20 mouse cellular contexts compared by ENCODE assay signal in the genomic region with DNA sequence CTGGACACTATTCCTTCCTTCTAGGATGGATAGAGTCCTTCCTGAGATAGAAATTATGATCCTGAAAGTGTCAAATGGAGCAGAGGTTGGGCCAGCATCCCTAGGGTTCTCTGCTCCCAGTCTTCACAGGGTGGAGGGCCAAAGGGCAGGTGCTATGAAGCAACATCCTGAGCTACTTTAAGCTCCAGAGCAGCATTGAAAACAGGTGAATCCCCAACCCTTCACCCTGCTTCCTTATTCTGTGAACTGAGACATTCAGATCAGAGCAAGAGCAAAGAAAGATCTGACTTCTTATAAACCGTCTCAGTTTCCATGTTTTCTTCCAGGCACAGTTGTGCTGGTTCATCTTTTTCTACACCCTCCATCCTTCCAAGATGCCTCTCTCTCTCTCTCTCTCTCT.
DNase-seq lines count a peak whose midpoint lies in the region; ATAC-seq and TF ChIP-seq lines count a peak whose summit lies in the region.
"Had no signal": no experiment of that assay in that cellular context is flagged by ENCODE, and none has a peak within 500 bp of the region (broad histone marks: within the 10 kb centered on the region; RNA-seq: fewer than 3 reads in every experiment).

No protein-coding gene starts in this region.

- no peaks in the 10 kb centered on the region for H3K79me2 ChIP-seq in CH12.LX (replicated peaks; ENCODE audit: control insufficient read depth, extremely low read depth, insufficient read depth, poor library complexity, severe bottlenecking)

- TF ChIP-seq POLR2A in CH12.LX (IDR thresholded peaks at IDR 0.05; ENCODE audit: low read depth, low read length) = no peak

- in situ Hi-C loops in CH12.LX (cut with MboI; ENCODE audit: low pct_ligation_motif_present, low pct_unique_long_range_greater_than_20kb, low sequenced_read_pairs) = no loop called here

- no peaks in the 10 kb centered on the region for H3K9me3 ChIP-seq in CH12.LX (replicated peaks; ENCODE audit: low read length)
- no peaks in the 10 kb centered on the region for H3K9me3 ChIP-seq in hindbrain, embryonic 12.5 days (replicated peaks)
- H3K9me3 ChIP-seq in forebrain, embryonic 11.5 days (ENCODE audit: control insufficient read depth, low read length) = no peaks in the 10 kb centered on the region
- H3K9me3 ChIP-seq: embryonic facial prominence, embryonic 10.5 days; heart, embryonic 15.5 days; hindbrain, embryonic 15.5 days had no signal

- no peak overlapping the region for H3K27ac ChIP-seq in CH12.LX (ENCODE audit: insufficient read depth, low read depth)
- no peak overlapping the region for H3K27ac ChIP-seq in hindbrain, embryonic 12.5 days
- no peak overlapping the region for H3K27ac ChIP-seq in forebrain, embryonic 11.5 days (ENCODE audit: low read depth, low read length)
- H3K27ac ChIP-seq: embryonic facial prominence, embryonic 10.5 days; heart, adult 2 months; heart, embryonic 15.5 days; hindbrain, embryonic 15.5 days had no signal

- TF ChIP-seq EP300 in CH12.LX (IDR thresholded peaks at IDR 0.05; ENCODE audit: low read length) = no peak

- TF ChIP-seq CTCF in CH12.LX (conservative IDR thresholded peaks at IDR 0.05 in 1 of 2, IDR thresholded peaks at IDR 0.05 in 1 of 2; ENCODE audit: low read depth in 2 of 2, low read length in 2 of 2) = no peak

- 82% methylated on average over 1 of the region's 1 CpGs for WGBS in hindbrain, embryonic 12.5 days
- WGBS in forebrain, embryonic 11.5 days = 71% methylated on average over 1 of the region's 1 CpGs

- H3K27me3 ChIP-seq in CH12.LX (replicated peaks) = no peaks in the 10 kb centered on the region
- no peaks in the 10 kb centered on the region for H3K27me3 ChIP-seq in hindbrain, embryonic 12.5 days
- H3K27me3 ChIP-seq in forebrain, embryonic 11.5 days (ENCODE audit: control insufficient read depth, insufficient read depth, low read length) = no peaks in the 10 kb centered on the region
- H3K27me3 ChIP-seq: heart, embryonic 15.5 days; hindbrain, embryonic 15.5 days had no signal

- H3K36me3 ChIP-seq in CH12.LX (replicated peaks in 1 of 2; ENCODE audit: control insufficient read depth in 1 of 2, insufficient read depth in 1 of 2, low read length in 1 of 2) = no peaks in the 10 kb centered on the region
- H3K36me3 ChIP-seq in hindbrain, embryonic 12.5 days = no peaks in the 10 kb centered on the region
- no peaks in the 10 kb centered on the region for H3K36me3 ChIP-seq in forebrain, embryonic 11.5 days (ENCODE audit: control insufficient read depth, insufficient read depth, low read length)
- H3K36me3 ChIP-seq: embryonic facial prominence, embryonic 10.5 days; heart, embryonic 15.5 days; hindbrain, embryonic 15.5 days had no signal

- TF ChIP-seq RAD21 in CH12.LX (IDR thresholded peaks at IDR 0.05; ENCODE audit: low read depth, low read length) = no peak

- dilution Hi-C loops in CH12.LX (cut with MboI; ENCODE audit: extremely low pct_ligation_motif_present, extremely low pct_unique_long_range_greater_than_20kb, low sequenced_read_pairs) = no loop called here

- DNase-seq in A20 (ENCODE audit: low read depth, low spot score) (peak; percentile 77), CH12.LX (ENCODE audit: extremely low read depth) (peak; percentile 34)
- peak; percentile 48 to 52 for DNase-seq in B cell, adult 2 months
- DNase-seq in forebrain, embryonic 11.5 days (ENCODE audit: low spot score) = no peak
- no peak for DNase-seq in right cerebral cortex, postnatal 36 days (ENCODE audit: low spot score in 2 of 2)
- no peak for DNase-seq in testis, postnatal 14 days (ENCODE audit: low spot score)
- DNase-seq: adrenal gland, adult 2 months; adrenal gland, postnatal 25 days; cerebellum, adult 2 months; cerebellum, postnatal 10 days; gastrocnemius, postnatal 10 days; heart, adult 2 months; heart, postnatal 14 days had no signal

- peaks cover 6 to 33% of the 10 kb centered on the region in 2 experiments; a peak in 3 of 4 replicates for H3K4me1 ChIP-seq in CH12.LX (ENCODE audit: control insufficient read depth in 1 of 2, insufficient read depth in 2 of 2)
- H3K4me1 ChIP-seq in hindbrain, embryonic 12.5 days = peaks cover 3% of the 10 kb centered on the region; the same call in 1 of the 2 replicates
- H3K4me1 ChIP-seq in forebrain, embryonic 11.5 days (replicated peaks; ENCODE audit: control insufficient read depth, insufficient read depth, low read length) = no peaks in the 10 kb centered on the region; the same call in 1 of the 2 replicates
- H3K4me1 ChIP-seq: heart, embryonic 15.5 days; hindbrain, embryonic 15.5 days had no signal

- H3K4me2 ChIP-seq in CH12.LX (ENCODE audit: insufficient read depth, low read depth, poor library complexity, severe bottlenecking) = no peak overlapping the region
- no peak overlapping the region for H3K4me2 ChIP-seq in hindbrain, embryonic 12.5 days (replicated peaks)
- no peak overlapping the region for H3K4me2 ChIP-seq in forebrain, embryonic 11.5 days (ENCODE audit: low read depth, low read length, severe bottlenecking)
- H3K4me2 ChIP-seq: heart, embryonic 11.5 days; heart, embryonic 15.5 days; hindbrain, embryonic 15.5 days had no signal

- no peak overlapping the region for H3K4me3 ChIP-seq in CH12.LX (replicated peaks in 1 of 3; ENCODE audit: low read depth in 2 of 3, low read length in 2 of 3, poor library complexity in 1 of 3)
- no peak overlapping the region for H3K4me3 ChIP-seq in hindbrain, embryonic 12.5 days
- H3K4me3 ChIP-seq in forebrain, embryonic 11.5 days (ENCODE audit: low read depth, low read length) = no peak overlapping the region
- H3K4me3 ChIP-seq: embryonic facial prominence, embryonic 10.5 days; heart, adult 2 months; heart, embryonic 15.5 days; hindbrain, embryonic 15.5 days had no signal

- no peak overlapping the region for H3K9ac ChIP-seq in CH12.LX (ENCODE audit: insufficient read depth, low read depth)
- no peak overlapping the region for H3K9ac ChIP-seq in hindbrain, embryonic 12.5 days
- no peak overlapping the region for H3K9ac ChIP-seq in forebrain, embryonic 11.5 days (ENCODE audit: low read length)
- H3K9ac ChIP-seq: heart, embryonic 15.5 days; hindbrain, embryonic 15.5 days had no signal

- ATAC-seq in inflammation-experienced regulatory T-cells, adult 6 months = peak; percentile 76
- no peak for ATAC-seq in hindbrain, embryonic 12.5 days (ENCODE audit: low FRiP score)
- no peak for ATAC-seq in forebrain, embryonic 11.5 days (replicated peaks; ENCODE audit: low FRiP score)
- ATAC-seq: forebrain, embryonic 14.5 days had no signal

TF ChIP-seq in CH12.LX, 34 proteins besides CTCF, POLR2A, EP300 and RAD21:
- TF ChIP-seq MEF2A (IDR thresholded peaks at IDR 0.05; ENCODE audit: borderline replicate concordance, low read depth, low read length) = no peak
- no peak for TF ChIP-seq ELF1 (IDR thresholded peaks at IDR 0.05; ENCODE audit: low read depth, low read length)
- TF ChIP-seq MAZ (IDR thresholded peaks at IDR 0.05; ENCODE audit: low read depth, low read length) = no peak
- TF ChIP-seq HCFC1 (IDR thresholded peaks at IDR 0.05; ENCODE audit: low read depth, low read length) = no peak
- no peak for TF ChIP-seq IRF4 (IDR thresholded peaks at IDR 0.05; ENCODE audit: low read depth, low read length)
- TF ChIP-seq PAX5 (IDR thresholded peaks at IDR 0.05; ENCODE audit: low read length) = no peak
- TF ChIP-seq ZMIZ1 (IDR thresholded peaks at IDR 0.05; ENCODE audit: low read depth, low read length) = no peak
- no peak for TF ChIP-seq SIN3A (IDR thresholded peaks at IDR 0.05; ENCODE audit: low read length)
- no peak for TF ChIP-seq JUND (conservative IDR thresholded peaks at IDR 0.05; ENCODE audit: low read depth, low read length)
- TF ChIP-seq MYC (IDR thresholded peaks at IDR 0.05; ENCODE audit: low read depth, low read length) = no peak
- no peak for TF ChIP-seq UBTF (IDR thresholded peaks at IDR 0.05; ENCODE audit: low read depth, low read length)
- TF ChIP-seq ETS1 (conservative IDR thresholded peaks at IDR 0.05; ENCODE audit: low read depth, low read length) = no peak
- TF ChIP-seq USF2 (conservative IDR thresholded peaks at IDR 0.05; ENCODE audit: low read depth, low read length) = no peak
- no peak for TF ChIP-seq POLR2AphosphoS2 (IDR thresholded peaks at IDR 0.05; ENCODE audit: low read depth, low read length)
- no peak for TF ChIP-seq SMC3 (IDR thresholded peaks at IDR 0.05; ENCODE audit: low read depth, low read length)
- TF ChIP-seq CHD1 (IDR thresholded peaks at IDR 0.05; ENCODE audit: low read depth, low read length) = no peak

Comparison
In these comparisons a context has a peak if more than half of its experiments do, and no peak if none do; other contexts are left out.
1. DNase-seq: peak in A20 (single experiment), B cell, adult 2 months (2 of 2) and CH12.LX (single experiment); none in forebrain, embryonic 11.5 days (single experiment), right cerebral cortex, postnatal 36 days (0 of 2) and testis, postnatal 14 days (single experiment).